Mouse (Mus musculus) urinary bladder, postnatal 25 days (tissue): ENCODE measurements around the gene Nxn.

Source experiments
- DNase-seq: peaks from one replicate; pipeline ENCODE4 v3.0.0; 2022; ENCODE audit warnings: low spot score

The Nxn gene

DNA sequence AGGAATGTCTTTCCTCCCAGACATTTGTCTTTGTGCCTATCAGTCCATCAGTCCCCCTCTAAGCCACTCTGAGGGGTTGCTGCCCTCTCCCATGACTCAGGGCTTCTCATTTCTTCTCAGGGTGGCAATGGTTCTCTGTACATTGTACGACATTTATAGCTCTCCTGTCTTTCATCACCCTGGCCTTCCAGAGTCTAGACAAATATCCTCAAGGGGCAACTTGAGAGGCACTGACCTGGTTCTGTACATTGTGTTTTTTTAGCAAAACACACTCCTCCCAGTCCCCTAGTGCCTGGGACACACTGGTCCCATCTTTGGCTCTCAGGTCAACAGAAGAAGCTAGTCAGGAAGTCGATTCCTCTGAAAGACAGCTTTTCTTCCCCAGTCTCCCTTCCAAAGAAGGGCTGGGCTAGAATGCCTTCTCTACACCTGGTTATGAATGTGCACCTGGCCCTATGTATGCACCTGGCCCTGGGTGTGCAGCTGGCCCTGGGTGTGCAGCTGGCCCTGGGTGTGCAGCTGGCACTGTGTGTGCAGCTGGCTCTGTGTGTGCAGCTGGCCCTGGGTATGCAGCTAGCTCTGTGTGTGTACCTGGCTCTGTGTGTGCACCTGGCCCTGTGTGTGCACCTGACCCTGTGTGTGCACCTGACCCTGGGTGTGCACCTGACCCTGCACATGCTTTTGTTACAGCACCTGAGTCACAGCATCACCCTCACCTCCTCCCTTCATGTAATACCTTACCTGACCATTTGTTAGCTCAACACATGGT, 70.2 kb downstream of the Nxn start:
- no peak for DNase-seq

DNA sequence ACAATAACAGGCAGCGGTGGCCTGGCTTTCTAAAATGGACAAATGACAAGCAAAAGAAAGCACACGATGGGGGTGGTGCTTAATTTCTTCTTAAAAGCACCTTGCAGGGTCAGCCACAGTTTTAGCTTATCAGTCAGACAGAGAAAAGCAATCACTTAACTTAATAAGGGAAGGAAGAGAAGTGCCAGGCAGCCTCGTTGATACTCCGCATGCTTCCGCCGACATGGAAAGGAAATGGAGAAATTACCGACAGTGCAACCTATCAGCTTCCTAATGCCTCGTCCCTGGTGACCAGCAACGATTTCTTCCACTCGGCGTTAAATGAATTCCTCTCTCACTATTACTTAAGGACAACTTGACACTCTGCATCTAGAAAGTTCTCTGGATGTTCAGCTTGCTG, 70.9 kb downstream of the Nxn start:
- DNase-seq = no peak

DNA sequence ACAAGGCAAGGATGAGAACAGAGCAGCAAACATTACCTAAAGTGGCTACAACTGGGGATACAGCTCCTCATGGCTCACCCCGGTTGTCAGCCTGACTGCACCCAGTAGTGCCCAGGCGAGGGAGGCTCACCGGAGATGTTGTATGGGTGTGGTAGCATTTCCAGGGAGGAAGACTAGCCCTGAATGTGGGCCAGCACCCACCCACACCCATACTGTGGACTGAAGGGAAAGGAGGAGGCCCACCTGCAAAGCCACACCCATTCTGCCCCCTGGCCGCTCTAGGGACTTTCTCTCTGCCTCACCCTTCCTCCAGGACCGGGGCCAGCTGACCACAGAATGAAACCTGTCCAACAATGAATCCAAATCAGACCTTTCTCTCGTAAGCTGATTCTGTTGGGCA, 72.3 kb downstream of the Nxn start:
- no peak for DNase-seq

DNA sequence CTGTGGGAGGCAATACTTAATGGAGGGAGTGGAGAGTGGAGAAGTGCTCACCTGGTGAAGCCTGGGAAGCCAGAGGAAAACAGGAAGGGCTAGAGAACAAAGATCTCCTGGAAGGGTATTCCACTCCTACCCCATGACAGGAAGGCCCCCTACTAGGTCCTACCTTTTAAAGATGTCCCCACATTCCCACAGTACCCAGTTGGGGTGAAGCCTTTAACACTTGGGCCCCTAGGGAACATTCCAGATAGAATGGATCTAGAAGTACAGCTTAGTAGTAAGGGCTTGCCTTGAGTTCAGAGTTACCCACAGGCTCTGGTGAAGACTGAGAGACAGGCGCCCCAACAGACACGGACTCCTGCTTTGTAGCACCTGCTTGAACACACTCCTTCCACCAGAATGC, 72.9 kb downstream of the Nxn start:
- no peak for DNase-seq

DNA sequence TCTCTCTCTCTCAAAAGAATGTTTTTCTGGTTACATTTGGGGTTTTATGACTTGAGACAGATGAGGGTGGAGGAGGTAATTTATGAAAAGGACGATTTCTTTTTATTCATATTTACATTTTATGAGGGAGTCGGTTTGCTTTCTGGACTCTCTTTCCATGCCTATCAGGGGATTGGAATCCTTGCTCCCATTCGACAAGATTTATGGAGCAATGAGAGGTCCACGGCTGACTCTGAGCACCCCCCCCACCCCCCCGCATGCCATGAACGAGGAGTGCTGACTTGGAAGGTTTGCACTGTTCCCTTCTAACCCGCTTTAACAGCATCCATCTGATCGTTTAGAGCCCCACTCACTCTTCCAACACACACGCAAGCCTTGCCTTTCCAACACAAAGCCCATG, 74.1 kb downstream of the Nxn start:
- no peak for DNase-seq

DNA sequence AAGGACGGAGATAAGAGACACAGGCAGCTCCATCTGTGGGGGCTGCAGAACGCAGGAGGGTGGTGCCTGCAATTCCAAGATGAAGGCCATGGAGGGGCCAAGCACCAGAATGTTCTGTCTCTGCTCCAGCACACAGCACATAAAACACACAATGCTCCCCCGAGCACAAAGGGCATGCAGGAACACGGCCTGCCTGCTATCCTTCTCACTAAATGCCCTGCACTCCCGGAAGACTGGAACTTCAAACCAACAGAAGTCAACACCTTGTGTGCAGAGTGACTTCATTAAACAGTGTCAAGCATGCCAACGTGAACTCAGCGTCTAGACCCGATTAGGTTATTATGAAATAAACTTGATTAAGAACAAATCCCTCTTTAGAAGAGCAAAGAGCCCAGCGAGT, 74.7 kb downstream of the Nxn start:
- DNase-seq = no peak

DNA sequence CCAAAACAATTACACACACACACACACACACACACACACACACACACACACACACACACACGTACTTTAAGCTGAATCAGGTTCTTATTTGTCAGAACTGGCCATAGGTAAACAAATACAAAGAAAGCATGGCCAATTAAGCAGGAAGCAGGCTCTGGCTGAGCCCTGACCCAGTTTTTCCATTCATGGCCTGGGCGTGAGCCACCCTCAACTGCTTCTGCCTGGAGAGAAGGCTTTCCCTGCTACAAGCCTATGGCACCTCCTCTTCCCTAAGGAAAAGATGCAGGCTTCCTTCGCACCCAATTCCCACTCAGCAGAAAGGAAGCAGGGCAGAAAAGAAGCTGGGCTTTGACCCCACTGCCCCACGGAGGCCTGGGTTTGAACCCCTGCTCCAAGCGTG, 76.0 kb downstream of the Nxn start:
- DNase-seq = no peak

DNA sequence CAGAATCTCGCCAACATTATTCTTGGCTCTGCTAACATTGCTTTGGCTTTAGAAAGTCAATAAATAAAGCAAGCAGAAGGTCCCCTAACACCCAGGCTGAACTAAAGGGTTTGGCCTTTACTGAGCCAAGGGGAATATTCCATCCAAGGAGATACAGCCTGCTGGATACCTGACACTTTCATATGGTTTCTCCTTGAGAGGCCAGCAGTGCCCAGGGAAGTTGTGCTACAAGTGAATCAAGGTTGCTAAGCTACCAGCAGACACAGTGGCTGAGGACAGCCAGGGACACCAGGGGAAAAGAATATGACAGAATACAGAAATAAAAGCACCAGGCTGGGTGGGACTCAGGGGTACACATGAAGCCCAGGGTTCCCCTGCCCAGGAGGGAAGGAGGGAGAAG, 76.9 kb downstream of the Nxn start:
- no peak for DNase-seq

DNA sequence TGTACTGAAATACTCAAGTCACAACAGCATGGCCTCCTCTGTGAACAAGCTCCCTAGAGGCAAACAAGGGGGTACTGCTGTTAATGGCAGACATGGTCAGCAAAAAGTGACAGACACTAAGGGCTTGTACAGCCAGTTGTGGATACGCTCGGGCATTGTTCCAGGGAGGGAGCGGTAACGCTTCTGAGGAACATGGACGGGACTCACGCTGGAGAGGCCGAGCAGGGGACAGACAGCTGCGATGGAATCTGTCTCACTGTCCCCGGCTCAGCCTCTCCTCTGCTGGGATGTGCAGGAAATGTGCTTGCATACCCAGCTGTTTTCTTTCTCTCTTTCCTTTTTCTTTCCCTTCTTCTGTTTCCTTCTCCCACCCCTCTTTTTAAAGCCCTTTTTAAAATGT, 78.5 kb downstream of the Nxn start:
- DNase-seq = no peak

DNA sequence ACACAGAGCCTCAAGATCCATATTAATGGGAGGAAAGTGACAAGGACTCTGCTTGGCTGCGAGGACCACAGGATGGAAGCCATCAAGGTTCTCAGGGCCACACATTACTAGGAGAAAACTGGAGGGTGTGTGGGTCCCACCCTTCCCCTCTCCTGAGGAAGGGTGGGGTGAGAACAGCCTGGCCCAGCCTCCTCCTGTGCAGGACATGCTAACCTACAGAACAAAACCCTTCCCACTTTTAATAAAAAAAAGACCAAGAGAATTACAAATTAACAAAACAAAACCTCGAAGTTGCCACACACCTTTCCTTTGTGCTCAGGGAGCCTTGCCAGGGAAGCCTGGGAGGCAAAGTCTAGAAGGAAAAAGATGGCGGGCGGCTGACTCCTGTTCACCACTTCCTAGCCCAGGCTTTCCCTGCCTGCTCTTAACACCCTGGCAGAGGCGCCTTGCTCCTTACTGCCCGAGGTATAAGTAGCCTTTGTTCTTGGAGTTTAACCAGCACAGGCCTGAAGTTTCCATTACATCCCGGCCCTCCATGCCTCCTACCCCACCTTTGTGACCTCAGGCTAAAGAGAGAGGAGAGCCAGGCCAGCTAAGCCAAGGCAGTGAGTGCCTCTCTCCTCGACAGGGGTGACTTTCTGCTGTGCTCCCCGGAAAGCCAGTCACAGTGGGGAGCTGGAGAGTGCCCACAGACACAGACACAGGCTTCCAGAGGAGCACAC, 79.1 kb downstream of the Nxn start:
- DNase-seq = no peak

DNA sequence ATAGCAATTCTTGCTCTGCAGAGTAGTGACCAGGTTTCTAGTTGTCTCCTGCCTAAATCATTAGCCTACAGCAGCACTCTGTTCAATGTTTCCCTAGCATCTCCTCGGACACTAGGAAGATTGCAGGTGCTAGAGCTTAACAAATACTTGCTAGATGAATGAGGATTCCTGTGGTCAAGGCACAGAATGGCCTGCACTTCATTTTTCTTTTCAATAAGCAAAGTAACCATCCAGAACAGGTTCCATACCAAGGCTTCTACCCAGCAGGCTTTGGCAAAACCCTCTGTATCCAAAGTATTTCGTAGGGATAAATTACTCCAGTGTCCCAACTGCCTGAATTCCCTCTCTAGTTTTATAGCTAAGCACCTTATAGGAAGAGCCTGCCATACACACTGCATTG, 81.0 kb downstream of the Nxn start:
- no peak for DNase-seq

DNA sequence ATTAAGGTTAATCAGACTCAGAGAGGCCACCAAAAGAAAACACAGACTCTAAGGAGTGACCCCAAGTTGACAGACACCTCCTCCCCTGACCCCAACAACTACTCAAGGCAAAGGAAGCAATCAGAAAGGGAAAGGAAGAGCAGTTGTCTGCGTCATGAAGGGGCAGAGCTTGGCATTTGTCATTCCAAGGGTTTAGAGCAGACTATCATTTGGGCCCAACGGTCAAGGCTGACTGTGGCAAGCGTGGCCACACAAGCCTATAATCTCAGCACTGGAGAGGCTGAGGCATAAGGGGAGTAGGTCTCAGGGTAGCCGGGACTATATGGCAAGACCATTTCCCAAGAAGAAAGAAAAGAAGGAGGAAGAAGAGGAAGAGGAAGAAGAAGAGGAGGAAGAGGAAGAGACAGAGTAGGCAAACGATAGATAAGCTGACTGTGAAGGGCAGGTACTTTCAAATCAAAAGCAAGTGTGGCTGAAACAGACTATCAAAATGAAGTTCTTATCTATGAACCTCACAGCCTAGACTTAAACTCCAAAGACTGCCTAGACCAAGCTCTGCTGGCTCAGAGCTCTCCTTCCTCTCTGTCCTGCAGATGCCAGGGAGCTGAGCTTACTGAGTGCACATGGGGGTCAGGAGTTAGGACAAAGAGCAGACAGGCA, 83.0 kb downstream of the Nxn start:
- no peak for DNase-seq

DNA sequence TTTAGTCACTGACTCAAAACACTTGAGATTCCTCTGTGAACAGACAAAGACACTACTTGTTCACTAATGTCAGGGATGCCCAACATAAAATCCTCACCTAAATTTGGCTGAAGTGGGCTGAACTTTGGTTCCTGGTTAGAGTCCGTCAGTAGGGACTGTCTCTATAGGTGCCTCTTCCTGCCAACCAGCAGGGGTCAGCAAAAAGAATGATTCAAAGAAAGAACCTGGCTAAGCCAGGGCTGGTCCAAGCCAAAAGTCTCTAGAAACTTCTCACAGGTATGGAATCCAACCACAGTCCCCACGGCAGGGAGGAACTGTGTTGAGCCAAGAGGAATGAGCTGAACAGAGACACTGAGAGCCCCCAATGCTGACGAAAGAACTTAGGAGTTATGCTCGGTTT, 84.2 kb downstream of the Nxn start:
- DNase-seq = no peak

DNA sequence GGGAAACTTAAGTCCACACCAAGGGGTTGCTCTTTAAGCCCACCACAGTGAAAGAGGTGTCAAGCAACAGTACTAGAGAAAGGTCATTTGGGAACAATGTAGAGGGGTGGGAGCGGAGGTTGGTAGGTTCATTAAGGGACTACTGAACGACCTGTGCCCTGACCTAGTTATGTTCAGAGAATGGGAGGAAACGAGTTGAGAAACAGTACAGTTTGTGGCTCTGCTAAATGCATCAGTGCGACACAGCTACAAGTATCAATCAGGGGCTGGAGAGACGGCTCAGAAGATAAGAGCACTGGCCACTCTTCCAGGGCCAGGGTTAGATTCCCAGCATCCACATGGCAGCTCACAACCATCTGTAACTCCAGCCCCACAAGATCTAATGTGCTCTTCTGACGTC, 84.8 kb downstream of the Nxn start:
- no peak for DNase-seq

DNA sequence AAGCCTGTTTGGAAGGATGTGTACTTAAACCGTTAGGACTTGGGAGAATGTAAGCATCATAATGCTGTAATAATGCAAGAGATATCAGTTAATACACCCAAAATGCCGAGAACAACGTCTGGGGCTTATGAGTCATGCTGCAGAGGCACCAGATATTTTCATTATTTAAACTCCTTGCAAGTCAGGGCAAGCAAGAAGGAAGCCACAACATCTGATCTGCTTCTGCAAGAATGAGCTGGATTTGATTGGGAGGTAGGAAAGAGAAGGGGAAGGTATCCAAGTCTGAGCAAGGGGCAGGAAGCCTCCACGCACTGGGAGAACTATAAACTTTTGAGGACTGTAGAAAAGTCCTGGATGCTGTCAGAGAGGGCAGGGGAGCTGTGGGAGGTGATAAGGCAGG, 86.1 kb downstream of the Nxn start:
- no peak for DNase-seq

DNA sequence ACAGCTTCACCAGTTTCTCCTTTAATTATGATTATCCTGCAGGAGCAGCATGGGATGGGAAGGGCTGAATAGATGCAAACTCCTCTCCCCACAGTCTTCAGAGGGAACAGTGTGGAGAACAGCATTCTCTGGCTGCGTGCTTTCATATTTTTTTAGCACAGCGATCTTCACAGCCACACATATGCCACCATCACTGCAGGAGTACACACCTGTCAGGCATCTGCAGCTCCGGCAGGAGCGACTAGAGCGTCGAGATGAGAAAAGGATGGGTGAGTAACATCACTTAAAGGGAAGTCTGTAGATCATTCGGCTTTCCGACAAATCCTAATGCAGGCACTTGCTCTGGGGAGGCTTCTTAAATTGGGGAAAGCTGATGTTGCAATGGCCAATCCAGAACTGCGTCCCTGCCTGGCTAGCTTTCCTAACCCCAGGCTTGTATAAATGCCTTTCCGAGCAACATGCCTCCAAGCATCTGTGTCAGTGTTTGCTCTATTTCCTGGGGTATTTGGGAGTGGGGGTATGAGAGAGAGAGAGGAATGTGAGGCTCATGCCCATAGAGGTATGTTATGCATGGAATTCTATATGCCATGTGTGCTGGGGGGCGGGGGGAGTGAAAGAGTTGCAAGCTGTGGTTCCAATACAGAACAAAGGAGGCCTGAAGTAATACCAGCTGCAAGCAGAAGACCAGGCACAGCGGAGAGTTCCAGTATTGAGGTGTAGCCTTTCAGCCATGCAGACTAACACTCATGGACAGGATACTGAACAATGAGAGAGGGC, 87.5 kb downstream of the Nxn start:
- DNase-seq = no peak

DNA sequence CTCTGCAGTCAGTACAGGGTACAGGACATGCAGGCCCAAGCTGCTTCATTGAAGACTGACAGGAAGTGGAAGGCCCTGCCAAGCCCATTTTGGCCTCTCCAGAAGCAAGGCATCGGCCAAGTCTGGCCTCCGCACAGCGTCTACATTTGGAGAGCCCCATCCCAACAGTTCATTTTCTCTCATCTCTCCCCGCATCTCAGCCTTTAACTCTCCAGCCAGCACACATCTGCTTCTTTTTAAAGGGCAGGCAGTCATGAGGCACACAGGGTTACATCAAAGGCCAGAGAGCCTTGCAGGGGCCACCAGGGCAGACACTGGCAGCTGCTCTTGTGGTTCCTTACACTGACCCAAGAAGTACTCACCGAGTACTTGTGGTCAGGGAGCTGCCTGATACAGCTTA, 89.1 kb downstream of the Nxn start:
- no peak for DNase-seq

DNA sequence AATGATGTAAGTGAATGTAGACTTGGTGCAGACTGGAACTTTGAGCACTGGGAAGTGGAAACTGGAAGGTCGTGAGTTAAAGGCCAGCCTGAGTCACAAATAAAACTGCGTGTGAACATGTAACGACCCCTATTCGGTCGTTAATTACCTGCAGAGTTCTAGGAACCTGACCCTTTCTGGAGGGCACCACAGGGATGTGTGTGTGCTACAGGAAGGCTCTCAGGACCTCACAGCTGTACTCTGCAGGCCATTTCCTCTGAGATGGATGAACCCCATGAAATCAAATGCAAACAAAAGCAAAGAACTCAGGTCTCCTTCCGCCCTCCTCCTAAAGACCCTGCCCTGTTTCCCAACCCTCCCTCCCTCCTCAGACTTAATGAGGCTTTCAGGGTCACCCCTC, 89.9 kb downstream of the Nxn start:
- no peak for DNase-seq

DNA sequence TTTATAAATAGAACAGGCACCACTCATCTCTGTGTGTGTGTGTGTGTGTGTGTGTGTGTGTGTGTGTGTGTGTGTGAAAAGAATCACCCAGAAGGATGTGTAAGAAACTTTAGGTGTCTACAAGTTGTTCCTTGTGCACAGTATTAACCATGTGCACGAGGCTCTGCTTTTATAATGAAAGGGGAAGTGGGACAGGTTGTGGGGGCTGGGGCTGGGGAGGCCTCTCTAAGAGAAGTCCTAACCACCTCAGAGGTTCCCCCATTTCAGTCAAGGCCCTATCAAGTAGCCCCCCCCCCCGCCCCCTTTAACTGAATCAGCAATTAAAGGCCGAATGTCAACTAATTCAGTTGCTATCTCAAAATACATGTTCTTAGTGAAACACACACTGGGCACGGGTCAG, 92.2 kb downstream of the Nxn start:
- DNase-seq = no peak

DNA sequence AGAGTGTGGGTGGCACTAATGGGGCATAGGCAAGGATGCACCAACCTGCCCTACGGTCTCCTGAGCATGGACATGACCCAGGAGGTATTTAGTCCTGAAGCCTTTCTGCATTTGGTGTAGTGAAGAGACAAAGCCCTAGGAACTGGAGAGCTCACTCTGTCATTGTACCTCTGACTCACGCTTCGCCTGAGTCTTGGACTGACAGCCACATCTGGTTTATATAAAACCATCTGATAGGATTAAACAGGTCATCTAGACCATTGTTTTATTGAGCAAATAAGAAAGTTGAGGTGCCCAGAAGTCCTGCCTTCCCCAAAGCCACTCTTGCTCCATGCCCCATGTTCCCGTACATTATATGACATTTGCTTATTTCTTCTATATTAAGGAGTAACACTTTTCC, 93.4 kb downstream of the Nxn start:
- no peak for DNase-seq

DNA sequence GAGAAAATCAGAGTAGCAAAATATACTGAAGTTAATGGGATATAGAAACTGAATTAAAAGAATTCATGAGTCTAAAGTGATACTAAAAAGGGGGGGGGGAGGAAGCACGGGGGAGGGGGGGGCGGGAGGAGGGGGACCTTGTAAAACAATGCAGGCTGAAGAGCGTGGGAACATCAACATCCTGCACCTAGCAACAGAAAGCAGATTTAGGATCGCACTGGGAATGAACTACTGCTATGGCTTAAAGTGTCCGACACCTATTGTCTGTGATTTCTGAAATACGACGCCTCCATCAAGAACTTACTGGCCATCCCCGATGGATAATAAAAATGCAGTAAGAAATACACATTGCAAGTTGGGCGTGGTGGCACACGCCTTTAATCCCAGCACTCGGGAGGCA, 95.6 kb downstream of the Nxn start:
- no peak for DNase-seq

DNA sequence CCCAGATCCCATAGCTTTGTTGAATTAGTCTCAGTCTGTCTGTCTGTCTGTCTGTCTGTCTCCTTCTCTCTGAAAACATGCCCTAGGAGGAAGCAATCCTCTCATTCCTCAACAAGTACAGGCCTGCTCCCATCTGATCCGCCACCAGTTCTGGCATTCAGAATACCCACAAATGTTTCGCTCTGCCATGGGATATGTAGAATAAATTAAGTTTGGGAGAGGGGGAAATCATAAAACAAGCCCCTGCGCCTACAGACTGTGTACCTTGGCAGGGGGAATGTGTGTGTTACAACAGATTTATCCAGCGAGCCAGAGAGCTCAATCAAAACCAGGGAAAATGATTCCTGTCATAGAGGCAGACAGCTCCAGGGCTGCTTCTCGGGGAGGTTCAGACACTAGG, 98.1 kb downstream of the Nxn start:
- DNase-seq = no peak
